Mouse (Mus musculus): ENCODE data around the gene Mgat5. TPM values are rescaled to one million over a fixed set of nuclear protein-coding genes. Genes with fewer than 3 reads are reported as not detected.

Mgat5 gene
- polyA plus RNA-seq, 1 experiment from 2014 or later = 13.1 TPM

GRCm38 (mm10) chr1:127304281-127304680 is 99.5 kb downstream of the Mgat5 start:
- no peak overlapping the region for H3K27ac ChIP-seq (ENCODE audit: low read depth, low read length)
- no peak overlapping the region for H3K4me2 ChIP-seq (ENCODE audit: low read length)
- H3K4me3 ChIP-seq (ENCODE audit: low read length) = no peak overlapping the region
- no peak overlapping the region for H3K9ac ChIP-seq (ENCODE audit: low read depth, low read length)
- no peak for ATAC-seq
- no peaks in the 10 kb centered on the region for H3K27me3 ChIP-seq (replicated peaks; ENCODE audit: control insufficient read depth, insufficient read depth, low read length)
- WGBS = 93% methylated on average over 2 of the region's 2 CpGs
- no peaks in the 10 kb centered on the region for H3K36me3 ChIP-seq (ENCODE audit: control insufficient read depth, insufficient read depth, low read length)
- H3K4me1 ChIP-seq (ENCODE audit: control insufficient read depth, insufficient read depth, low read depth, low read length) = no peaks in the 10 kb centered on the region
- no peaks in the 10 kb centered on the region for H3K9me3 ChIP-seq (ENCODE audit: control insufficient read depth, low read length)

- H3K4me2 ChIP-seq (ENCODE audit: low read length) = no peak overlapping the region
- H3K4me1 ChIP-seq (ENCODE audit: control insufficient read depth, insufficient read depth, low read depth, low read length) = no peaks in the 10 kb centered on the region
- H3K9me3 ChIP-seq (ENCODE audit: control insufficient read depth, low read length) = no peaks in the 10 kb centered on the region
- H3K27ac ChIP-seq (ENCODE audit: low read depth, low read length) = no peak overlapping the region
- no peaks in the 10 kb centered on the region for H3K27me3 ChIP-seq (replicated peaks; ENCODE audit: control insufficient read depth, insufficient read depth, low read length)
- no peak overlapping the region for H3K9ac ChIP-seq (ENCODE audit: low read depth, low read length)
- no peak for ATAC-seq
- WGBS = 92% methylated on average over 2 of the region's 2 CpGs
- H3K36me3 ChIP-seq (ENCODE audit: control insufficient read depth, insufficient read depth, low read length) = no peaks in the 10 kb centered on the region
- no peak overlapping the region for H3K4me3 ChIP-seq (ENCODE audit: low read length)
These were observed 100.8 kb downstream of the Mgat5 start for GRCm38 (mm10) chr1:127305582-127305981.

DNA sequence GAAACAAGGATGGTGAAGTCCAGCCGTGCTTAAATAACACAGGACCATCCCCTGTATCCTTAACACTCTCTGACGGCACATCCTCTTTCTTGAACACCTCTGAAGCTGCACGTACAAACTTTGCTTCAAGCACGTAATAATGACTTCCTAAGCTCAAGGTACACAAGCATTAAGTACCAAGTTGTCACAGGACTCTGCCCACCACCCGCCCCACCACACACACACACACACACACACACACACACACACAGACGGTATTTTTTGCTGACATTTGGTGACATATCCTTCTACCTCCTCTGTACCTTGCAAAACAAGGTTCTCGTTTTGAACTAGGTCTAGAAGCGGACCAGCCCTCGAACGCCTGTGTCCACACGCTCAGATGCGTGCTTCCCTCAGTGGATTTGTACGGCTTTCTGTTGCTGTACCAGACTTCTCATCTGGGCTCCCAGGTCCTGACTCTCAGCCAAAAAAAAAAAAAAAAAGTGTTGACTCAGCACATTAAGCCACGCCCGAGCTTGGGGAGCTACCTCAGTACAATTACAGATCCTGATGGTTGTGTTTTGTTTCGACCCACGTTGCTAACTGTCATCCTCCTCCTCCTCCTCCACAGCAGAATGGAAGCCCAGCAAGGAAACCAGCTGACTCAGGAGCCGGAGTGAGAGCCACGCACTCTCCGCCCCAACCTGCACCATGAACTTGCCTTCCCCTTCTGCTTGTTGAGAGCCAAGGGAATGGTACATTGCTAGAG is 101.4 kb downstream of the Mgat5 start:
- ATAC-seq = no peak
- no peaks in the 10 kb centered on the region for H3K4me1 ChIP-seq (ENCODE audit: control insufficient read depth, insufficient read depth, low read depth, low read length)
- 86% methylated on average over 20 of the region's 20 CpGs for WGBS
- H3K9me3 ChIP-seq (ENCODE audit: control insufficient read depth, low read length) = no peaks in the 10 kb centered on the region
- no peak overlapping the region for H3K9ac ChIP-seq (ENCODE audit: low read depth, low read length)
- H3K27me3 ChIP-seq (replicated peaks; ENCODE audit: control insufficient read depth, insufficient read depth, low read length) = no peaks in the 10 kb centered on the region
- no peak overlapping the region for H3K4me3 ChIP-seq (ENCODE audit: low read length)
- H3K27ac ChIP-seq (ENCODE audit: low read depth, low read length) = no peak overlapping the region
- no peaks in the 10 kb centered on the region for H3K36me3 ChIP-seq (ENCODE audit: control insufficient read depth, insufficient read depth, low read length)
- no peak overlapping the region for H3K4me2 ChIP-seq (ENCODE audit: low read length)

DNA sequence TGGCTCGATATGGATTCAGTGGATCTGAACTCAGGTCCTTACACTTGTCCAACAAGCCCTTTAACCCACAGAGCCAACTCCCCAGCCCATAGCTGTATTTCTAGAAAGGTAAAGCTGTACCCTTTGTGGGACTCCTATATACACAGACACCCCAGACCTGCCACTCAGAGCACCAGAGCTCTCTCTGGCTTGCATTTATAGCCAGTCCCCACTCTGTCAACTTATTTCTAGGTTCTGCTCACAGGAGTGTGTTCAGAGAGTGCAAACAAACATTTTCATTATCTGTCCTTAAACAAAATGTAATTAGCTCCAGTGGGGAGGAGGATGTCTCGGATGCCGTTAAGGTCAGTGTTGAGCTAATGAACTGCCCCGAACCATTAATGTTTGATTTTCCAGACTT is 102.5 kb downstream of the Mgat5 start:
- no peaks in the 10 kb centered on the region for H3K4me1 ChIP-seq (ENCODE audit: control insufficient read depth, insufficient read depth, low read depth, low read length)
- H3K9me3 ChIP-seq (ENCODE audit: control insufficient read depth, low read length) = no peaks in the 10 kb centered on the region
- H3K9ac ChIP-seq (ENCODE audit: low read depth, low read length) = no peak overlapping the region
- no peak for ATAC-seq
- no peak overlapping the region for H3K4me2 ChIP-seq (ENCODE audit: low read length)
- H3K4me3 ChIP-seq (ENCODE audit: low read length) = no peak overlapping the region
- H3K27me3 ChIP-seq (replicated peaks; ENCODE audit: control insufficient read depth, insufficient read depth, low read length) = no peaks in the 10 kb centered on the region
- 80% methylated on average over 4 of the region's 4 CpGs for WGBS
- no peaks in the 10 kb centered on the region for H3K36me3 ChIP-seq (ENCODE audit: control insufficient read depth, insufficient read depth, low read length)
- H3K27ac ChIP-seq (ENCODE audit: low read depth, low read length) = no peak overlapping the region

GRCm38 (mm10) chr1:127308207-127308725 is 103.5 kb downstream of the Mgat5 start:
- ATAC-seq = no peak
- Histone ChIP-seq H3K4me3 (ENCODE audit: low read length) (no peak overlapping the region), H3K4me2 (ENCODE audit: low read length) (no peak overlapping the region), H3K36me3 (ENCODE audit: control insufficient read depth, insufficient read depth, low read length) (no peaks in the 10 kb centered on the region), H3K9me3 (ENCODE audit: control insufficient read depth, low read length) (no peaks in the 10 kb centered on the region), H3K9ac (ENCODE audit: low read depth, low read length) (no peak overlapping the region), H3K4me1 (ENCODE audit: control insufficient read depth, insufficient read depth, low read depth, low read length) (no peaks in the 10 kb centered on the region), H3K27me3 (replicated peaks; ENCODE audit: control insufficient read depth, insufficient read depth, low read length) (no peaks in the 10 kb centered on the region), H3K27ac (ENCODE audit: low read depth, low read length) (no peak overlapping the region)
- WGBS = 90% methylated on average over 7 of the region's 7 CpGs

- Histone ChIP-seq H3K9me3 (ENCODE audit: control insufficient read depth, low read length) (no peaks in the 10 kb centered on the region), H3K4me2 (ENCODE audit: low read length) (no peak overlapping the region), H3K27ac (ENCODE audit: low read depth, low read length) (no peak overlapping the region), H3K9ac (ENCODE audit: low read depth, low read length) (no peak overlapping the region), H3K27me3 (replicated peaks; ENCODE audit: control insufficient read depth, insufficient read depth, low read length) (no peaks in the 10 kb centered on the region), H3K36me3 (ENCODE audit: control insufficient read depth, insufficient read depth, low read length) (no peaks in the 10 kb centered on the region), H3K4me3 (ENCODE audit: low read length) (no peak overlapping the region), H3K4me1 (ENCODE audit: control insufficient read depth, insufficient read depth, low read depth, low read length) (peaks cover 6% of the 10 kb centered on the region; the same call in 1 of the 2 replicates)
- WGBS = 93% methylated on average over 13 of the region's 13 CpGs
- ATAC-seq = no peak
These were observed 104.3 kb downstream of the Mgat5 start for GRCm38 (mm10) chr1:127308989-127309701.

DNA sequence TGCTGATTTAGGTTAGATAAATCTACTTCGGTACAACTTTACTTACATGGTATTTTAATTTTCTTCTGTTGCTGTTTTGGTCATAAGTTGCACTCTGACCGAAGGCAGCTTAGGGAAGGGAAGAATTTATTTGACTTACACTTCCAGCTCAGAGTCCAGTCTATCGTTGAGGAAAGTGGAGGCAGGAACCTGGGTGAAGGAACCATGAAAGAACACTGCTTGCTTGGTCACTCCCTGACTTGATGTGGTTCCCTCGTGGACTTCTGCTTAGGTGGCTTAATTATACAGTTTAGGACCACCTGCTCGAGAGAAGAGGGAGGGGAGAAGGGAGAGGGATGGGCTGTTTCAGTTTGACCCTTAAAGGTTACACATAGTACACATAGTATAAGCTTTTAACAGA is 105.2 kb downstream of the Mgat5 start:
- no peaks in the 10 kb centered on the region for H3K27me3 ChIP-seq (replicated peaks; ENCODE audit: control insufficient read depth, insufficient read depth, low read length)
- ATAC-seq = no peak
- no peak overlapping the region for H3K27ac ChIP-seq (ENCODE audit: low read depth, low read length)
- no peak overlapping the region for H3K9ac ChIP-seq (ENCODE audit: low read depth, low read length)
- H3K9me3 ChIP-seq (ENCODE audit: control insufficient read depth, low read length) = no peaks in the 10 kb centered on the region
- peaks cover 6% of the 10 kb centered on the region; the same call in 1 of the 2 replicates for H3K4me1 ChIP-seq (ENCODE audit: control insufficient read depth, insufficient read depth, low read depth, low read length)
- no peaks in the 10 kb centered on the region for H3K36me3 ChIP-seq (ENCODE audit: control insufficient read depth, insufficient read depth, low read length)
- WGBS = 85% methylated on average over 5 of the region's 5 CpGs
- no peak overlapping the region for H3K4me3 ChIP-seq (ENCODE audit: low read length)
- H3K4me2 ChIP-seq (ENCODE audit: low read length) = no peak overlapping the region

DNA sequence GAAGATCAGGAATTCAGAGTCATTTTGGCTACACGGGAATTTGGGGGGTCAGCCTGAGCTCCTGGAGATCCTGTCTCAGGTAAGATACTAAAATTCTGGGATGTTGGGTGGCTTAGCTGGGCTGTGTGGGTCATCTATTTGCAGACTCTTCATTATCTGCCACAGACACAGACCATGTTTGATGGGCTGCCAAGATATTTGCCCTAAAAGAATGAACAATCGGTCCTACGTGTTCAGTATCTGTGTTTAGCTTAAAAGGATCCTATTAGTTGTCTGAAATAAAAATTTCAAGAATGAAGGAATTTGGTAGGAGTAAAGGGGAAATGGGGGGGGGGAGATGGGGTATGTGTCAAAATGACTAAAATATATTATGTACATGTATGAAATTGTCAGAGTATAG is 105.9 kb downstream of the Mgat5 start:
- no peak for ATAC-seq
- 88% methylated on average over 3 of the region's 3 CpGs for WGBS
- Histone ChIP-seq H3K4me3 (ENCODE audit: low read length) (no peak overlapping the region), H3K27ac (ENCODE audit: low read depth, low read length) (no peak overlapping the region), H3K36me3 (ENCODE audit: control insufficient read depth, insufficient read depth, low read length) (no peaks in the 10 kb centered on the region), H3K27me3 (replicated peaks; ENCODE audit: control insufficient read depth, insufficient read depth, low read length) (no peaks in the 10 kb centered on the region), H3K4me1 (ENCODE audit: control insufficient read depth, insufficient read depth, low read depth, low read length) (peaks cover 6% of the 10 kb centered on the region; the same call in 1 of the 2 replicates), H3K9me3 (ENCODE audit: control insufficient read depth, low read length) (no peaks in the 10 kb centered on the region), H3K4me2 (ENCODE audit: low read length) (no peak overlapping the region), H3K9ac (ENCODE audit: low read depth, low read length) (no peak overlapping the region)

DNA sequence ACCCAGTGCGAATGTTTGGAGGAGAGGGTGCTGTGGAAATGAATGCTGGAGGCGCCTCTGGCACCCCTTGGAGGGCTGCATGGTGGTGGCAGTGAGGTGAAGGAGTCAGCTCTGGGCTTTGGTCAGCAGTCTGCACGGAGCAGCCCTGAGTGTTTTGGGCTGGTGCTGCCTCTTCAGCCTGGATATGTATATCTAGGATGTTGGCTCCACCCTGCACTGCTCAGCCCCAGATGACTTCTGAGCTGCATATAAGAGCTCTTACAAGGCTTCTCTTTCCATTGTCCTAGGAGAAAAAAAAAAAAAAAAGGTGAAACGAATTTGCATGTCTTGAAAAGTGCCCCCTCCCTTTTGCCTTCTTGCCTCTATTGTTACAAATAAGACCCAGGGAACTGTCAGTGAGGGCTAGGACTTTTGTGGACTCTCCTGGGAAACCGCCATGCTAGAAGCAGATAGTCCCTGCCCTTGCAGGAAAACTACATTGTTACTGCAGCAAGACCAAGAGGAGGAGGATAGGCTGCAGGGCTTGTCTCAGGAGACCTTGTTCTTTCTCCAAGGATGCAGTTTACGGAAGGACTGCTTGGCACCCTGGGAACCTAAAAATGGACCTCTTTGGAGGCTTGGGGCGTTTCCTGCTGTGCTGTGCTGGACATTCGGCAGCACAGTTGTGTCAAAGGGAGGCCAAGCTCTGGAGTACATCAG is 109.0 kb downstream of the Mgat5 start:
- Histone ChIP-seq H3K4me3 (ENCODE audit: low read length) (no peak overlapping the region), H3K36me3 (ENCODE audit: control insufficient read depth, insufficient read depth, low read length) (no peaks in the 10 kb centered on the region), H3K4me2 (ENCODE audit: low read length) (no peak overlapping the region), H3K9me3 (ENCODE audit: control insufficient read depth, low read length) (no peaks in the 10 kb centered on the region), H3K27ac (ENCODE audit: low read depth, low read length) (no peak overlapping the region), H3K9ac (ENCODE audit: low read depth, low read length) (no peak overlapping the region), H3K27me3 (replicated peaks; ENCODE audit: control insufficient read depth, insufficient read depth, low read length) (no peaks in the 10 kb centered on the region), H3K4me1 (ENCODE audit: control insufficient read depth, insufficient read depth, low read depth, low read length) (peaks cover 7% of the 10 kb centered on the region; the same call in 1 of the 2 replicates)
- WGBS = 31% methylated on average over 8 of the region's 8 CpGs
- no peak for ATAC-seq
